Comparison of ENCODE assay signal across 12 mouse cellular contexts in genomic region chr11:109359043-109359752, GRCm38 (mm10). TPM values are rescaled to one million over a fixed set of nuclear protein-coding genes. Genes with fewer than 3 reads are reported as not detected.
DNase-seq lines count a peak whose midpoint lies in the region; ATAC-seq and TF ChIP-seq lines count a peak whose summit lies in the region.
"Had no signal": no experiment of that assay in that cellular context is flagged by ENCODE, and none has a peak within 500 bp of the region (broad histone marks: within the 10 kb centered on the region; RNA-seq: fewer than 3 reads in every experiment).

No protein-coding gene starts in this region.

- H3K27ac ChIP-seq in left cerebral cortex, adult 2 months, result peak overlapping the region; percentile 96
- H3K27ac ChIP-seq in midbrain, embryonic 14.5 days (replicated peaks; ENCODE audit: low read depth, low read length), result peak overlapping the region; percentile 57
- H3K27ac ChIP-seq: macrophage had no signal

- H3K36me3 ChIP-seq in midbrain, embryonic 14.5 days (ENCODE audit: control insufficient read depth, insufficient read depth, low read length), result no peaks in the 10 kb centered on the region
- H3K36me3 ChIP-seq: heart, embryonic 12.5 days had no signal

- peak; percentile 37 for DNase-seq in cerebellum, adult 11-12 months
- DNase-seq in cerebellum, adult 18-20 months, result no peak
- no peak for DNase-seq in left cerebral cortex, adult 2 months (ENCODE audit: extremely low spot score in 1 of 2, low spot score in 2 of 2)
- no peak for DNase-seq in left cerebral cortex, postnatal 10 days (ENCODE audit: extremely low spot score in 1 of 2, low spot score in 2 of 2)
- peak; percentile 71 for DNase-seq in brain, embryonic 14.5 days (ENCODE audit: low read depth)
- DNase-seq in midbrain, embryonic 14.5 days, result peak; percentile 49
- DNase-seq in adrenal gland, adult 18-20 months (ENCODE audit: low spot score in 2 of 2), result no peak
- no peak for DNase-seq in left cerebral cortex, adult 18-20 months (ENCODE audit: low spot score in 2 of 2)
- DNase-seq: thymus, postnatal 25 days had no signal

- intact Hi-C loops in left cerebral cortex, adult 2 months (cut with DNase I), result no loop called here
- intact Hi-C loops in left cerebral cortex, postnatal 10 days (cut with DNase I), result no loop called here

- TF ChIP-seq POLR2A in brain, embryonic 14.5 days (IDR thresholded peaks at IDR 0.05; ENCODE audit: borderline replicate concordance, extremely low read depth, insufficient read depth, insufficient read length, poor library complexity, severe bottlenecking), result no peak

- H3K27me3 ChIP-seq in midbrain, embryonic 14.5 days (ENCODE audit: control insufficient read depth, insufficient read depth, low read length), result 0 out of 2 replicates have a peak, but pooled peaks cover 6% of the 10 kb centered on the region
- H3K27me3 ChIP-seq: heart, embryonic 12.5 days had no signal

- ATAC-seq in midbrain, embryonic 14.5 days (ENCODE audit: low FRiP score, low TSS enrichment), result no peak

- TF ChIP-seq CTCF in left cerebral cortex, adult 2 months (IDR thresholded peaks at IDR 0.05), result no peak
- no peak for TF ChIP-seq CTCF in brain, embryonic 14.5 days (IDR thresholded peaks at IDR 0.05; ENCODE audit: borderline replicate concordance, extremely low read depth, insufficient read depth, insufficient read length)

- WGBS in midbrain, embryonic 14.5 days, result 23% methylated on average over 13 of the region's 13 CpGs

- H3K4me1 ChIP-seq in midbrain, embryonic 14.5 days (ENCODE audit: control insufficient read depth, insufficient read depth, low read length), result peaks cover 5% of the 10 kb centered on the region

- no peak overlapping the region for H3K4me3 ChIP-seq in left cerebral cortex, adult 2 months
- no peak overlapping the region for H3K4me3 ChIP-seq in midbrain, embryonic 14.5 days (replicated peaks; ENCODE audit: low read depth, low read length)
- H3K4me3 ChIP-seq: heart, embryonic 12.5 days had no signal

- H3K9me3 ChIP-seq in midbrain, embryonic 14.5 days (ENCODE audit: control insufficient read depth, low read length), result no peaks in the 10 kb centered on the region
- H3K9me3 ChIP-seq: heart, embryonic 12.5 days had no signal

- no peak overlapping the region for H3K4me2 ChIP-seq in midbrain, embryonic 14.5 days (ENCODE audit: low read length)
- H3K4me2 ChIP-seq: heart, embryonic 12.5 days had no signal

- no peak overlapping the region for H3K9ac ChIP-seq in midbrain, embryonic 14.5 days (replicated peaks; ENCODE audit: low read length)
- H3K9ac ChIP-seq: heart, embryonic 12.5 days had no signal

RNA-seq across cellular contexts. Expression of gene Gna13, which starts 3.4 kb away (rescaled TPM):
- total RNA-seq in left cerebral cortex, adult 2 months (2021), result 10 to 100 TPM; 45.0 to 47.7 TPM
- 10 to 100 TPM; 46.3 TPM for total RNA-seq in left cerebral cortex, postnatal 10 days (2021)
- 26.3 and 30.9 TPM in 2 replicates for polyA plus RNA-seq in brain, embryonic 14.5 days (2012; rRNA removed)
- polyA plus RNA-seq in midbrain, embryonic 14.5 days (2014; fragmentation: Nextera tagmentation; extraction: Ambion mirVana), result 16.4 and 21.7 TPM in 2 replicates
- total RNA-seq in adrenal gland, adult 18-20 months (2021), result 10 to 100 TPM; 64.8 to 74.8 TPM
- 10 to 100 TPM; 48.2 to 49.2 TPM for total RNA-seq in left cerebral cortex, adult 18-20 months (2021)

RNA-seq across cellular contexts. Expression of gene 9930022D16Rik, which starts 54.5 kb away (rescaled TPM):
- not detected for total RNA-seq in left cerebral cortex, adult 2 months (2021)
- not detected for total RNA-seq in left cerebral cortex, postnatal 10 days (2021)
- polyA plus RNA-seq in brain, embryonic 14.5 days (2012; rRNA removed), result 0.03 TPM in 1 of 2 replicates, not detected in the other
- not detected in 2 replicates for polyA plus RNA-seq in midbrain, embryonic 14.5 days (2014; fragmentation: Nextera tagmentation; extraction: Ambion mirVana)
- total RNA-seq in adrenal gland, adult 18-20 months (2021), result not detected
- not detected for total RNA-seq in left cerebral cortex, adult 18-20 months (2021)
- total RNA-seq: layer of hippocampus, adult 8-10 months had no signal
- polyA plus RNA-seq: heart, embryonic 12.5 days had no signal

Comparison
In these comparisons a context has a peak if more than half of its experiments do, and no peak if none do; other contexts are left out.
1. DNase-seq: peak in cerebellum, adult 11-12 months (single experiment), brain, embryonic 14.5 days (single experiment) and midbrain, embryonic 14.5 days (single experiment); none in cerebellum, adult 18-20 months (0 of 2), left cerebral cortex, adult 2 months (0 of 2), left cerebral cortex, postnatal 10 days (0 of 2), adrenal gland, adult 18-20 months (0 of 2) and left cerebral cortex, adult 18-20 months (0 of 2).